10 mouse cellular contexts compared by ENCODE assay signal in the genomic region with DNA sequence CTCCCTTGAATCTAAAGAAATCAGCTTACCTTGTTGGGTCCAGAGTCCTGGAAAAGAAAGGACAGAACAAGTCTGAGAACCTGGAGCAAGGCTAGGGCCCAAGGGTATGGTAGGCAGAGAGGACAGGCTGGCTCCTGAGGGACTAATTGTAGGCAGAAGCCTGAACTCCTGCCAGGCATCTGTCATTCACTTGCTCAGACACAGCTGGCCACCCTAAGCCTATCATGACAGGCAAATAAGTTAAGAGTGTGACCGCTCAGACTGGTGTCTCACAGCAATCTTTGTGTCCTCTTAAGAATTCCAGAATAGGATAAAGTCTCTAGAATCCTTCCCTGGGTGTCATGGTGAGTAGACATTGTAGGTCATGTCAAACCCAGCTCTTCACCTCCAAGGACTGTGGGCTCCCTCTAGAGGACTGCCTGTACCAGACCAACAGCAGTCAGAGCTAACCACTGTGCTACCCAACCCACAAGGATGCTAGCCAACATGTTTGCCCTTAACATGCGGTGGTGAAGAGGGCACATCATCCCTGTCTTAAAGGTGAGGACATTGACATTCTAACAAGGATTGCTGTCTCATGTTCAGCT. TPM values are rescaled to one million over a fixed set of nuclear protein-coding genes. Genes with fewer than 3 reads are reported as not detected.
DNase-seq lines count a peak whose midpoint lies in the region; ATAC-seq and TF ChIP-seq lines count a peak whose summit lies in the region.
"Had no signal": no experiment of that assay in that cellular context is flagged by ENCODE, and none has a peak within 500 bp of the region (broad histone marks: within the 10 kb centered on the region; RNA-seq: fewer than 3 reads in every experiment).

No protein-coding gene starts in this region.

- TF ChIP-seq CTCF in cerebellum, adult 2 months (IDR thresholded peaks at IDR 0.05; ENCODE audit: borderline replicate concordance, insufficient read depth, low read depth, low read length) = peak; percentile 50; the same call in 1 of the 2 replicates

- no peaks in the 10 kb centered on the region for H3K9me3 ChIP-seq in kidney, embryonic 15.5 days (replicated peaks)
- H3K9me3 ChIP-seq: embryonic facial prominence, embryonic 13.5 days had no signal

- 51% methylated on average over 2 of the region's 2 CpGs for WGBS in cerebellum, adult 2 months
- 83% methylated on average over 2 of the region's 2 CpGs for WGBS in kidney, embryonic 15.5 days

- no peak for ATAC-seq in kidney, embryonic 15.5 days (replicated peaks; ENCODE audit: low FRiP score)
- ATAC-seq: activated CD4-positive, CD25-positive, alpha-beta regulatory T cell, adult 4 months had no signal

- no peak for TF ChIP-seq POLR2A in cerebellum, adult 2 months (IDR thresholded peaks at IDR 0.05; ENCODE audit: borderline replicate concordance, insufficient read depth, low read length)

- no peak overlapping the region for H3K9ac ChIP-seq in kidney, embryonic 15.5 days
- H3K9ac ChIP-seq: embryonic facial prominence, embryonic 13.5 days had no signal

- H3K4me3 ChIP-seq in cerebellum, adult 2 months (replicated peaks; ENCODE audit: insufficient read depth, low read depth, low read length) = no peak overlapping the region
- no peak overlapping the region for H3K4me3 ChIP-seq in kidney, embryonic 15.5 days (replicated peaks)
- H3K4me3 ChIP-seq: embryonic facial prominence, embryonic 13.5 days had no signal

- H3K27me3 ChIP-seq in cerebellum, adult 2 months (ENCODE audit: control insufficient read depth, insufficient read depth, low read length) = no peaks in the 10 kb centered on the region
- no peaks in the 10 kb centered on the region for H3K27me3 ChIP-seq in kidney, embryonic 15.5 days
- H3K27me3 ChIP-seq: embryonic facial prominence, embryonic 13.5 days had no signal

- no peak overlapping the region for H3K27ac ChIP-seq in cerebellum, adult 2 months (ENCODE audit: insufficient read depth, low read length)
- H3K27ac ChIP-seq in kidney, embryonic 15.5 days = no peak overlapping the region
- H3K27ac ChIP-seq: embryonic facial prominence, embryonic 13.5 days had no signal

- DNase-seq in cerebellum, adult 2 months = no peak
- DNase-seq in cerebellum, postnatal 4 days (ENCODE audit: low spot score in 2 of 2) = no peak
- DNase-seq in kidney, postnatal 4 days = peak; percentile 24 to 32
- no peak for DNase-seq in kidney, postnatal 25 days
- DNase-seq in adrenal gland, postnatal 36 days = peak; percentile 36 to 57
- DNase-seq in lung, postnatal 10 days = peak; percentile 39
- no peak for DNase-seq in frontal cortex, postnatal 25 days (ENCODE audit: low spot score in 2 of 2)

- H3K4me1 ChIP-seq in cerebellum, adult 2 months (ENCODE audit: control insufficient read depth, insufficient read depth, low read length) = peaks cover 67% of the 10 kb centered on the region
- H3K4me1 ChIP-seq in kidney, embryonic 15.5 days = peaks cover 4% of the 10 kb centered on the region; the same call in 1 of the 2 replicates

- H3K4me2 ChIP-seq in kidney, embryonic 15.5 days = no peak overlapping the region
- H3K4me2 ChIP-seq: embryonic facial prominence, embryonic 13.5 days had no signal

- H3K36me3 ChIP-seq in kidney, embryonic 15.5 days = no peaks in the 10 kb centered on the region

RNA-seq across cellular contexts. Expression of a gene that starts 29.4 kb away (rescaled TPM):
- polyA plus RNA-seq in cerebellum, adult 2 months (2012; rRNA removed) = 290 and 291 TPM in 2 replicates
- 10 to 100 TPM; 20.7 to 27.9 TPM for total RNA-seq in adrenal gland, postnatal 36 days (2021)
- polyA plus RNA-seq in kidney, embryonic 15.5 days (2015; fragmentation: Nextera tagmentation; extraction: Ambion mirVana) = 7.0 and 10.0 TPM in 2 replicates
- polyA plus RNA-seq: activated CD4-positive, CD25-positive, alpha-beta regulatory T cell, adult 4 months had no signal

Comparison
In these comparisons a context has a peak if more than half of its experiments do, and no peak if none do; other contexts are left out.
1. DNase-seq: peak in kidney, postnatal 4 days (2 of 2), adrenal gland, postnatal 36 days (2 of 2) and lung, postnatal 10 days (single experiment); none in cerebellum, adult 2 months (0 of 2), cerebellum, postnatal 4 days (0 of 2), kidney, postnatal 25 days (0 of 2) and frontal cortex, postnatal 25 days (0 of 2).
2. RNA of a gene that starts 29.4 kb away (polyA plus RNA-seq): 290 to 291 TPM in cerebellum, adult 2 months; 7.0 to 10.0 TPM in kidney, embryonic 15.5 days; every median in the first group is over 10 times any median in the second.